Mouse (Mus musculus): ENCODE measurements around the gene 2810021J22Rik.
"Not testable (repeated sequence)": the region's sequence is repeated elsewhere in the genome, so short reads cannot be mapped to it uniquely, and the experiment has no call there.

Gene 2810021J22Rik

DNA sequence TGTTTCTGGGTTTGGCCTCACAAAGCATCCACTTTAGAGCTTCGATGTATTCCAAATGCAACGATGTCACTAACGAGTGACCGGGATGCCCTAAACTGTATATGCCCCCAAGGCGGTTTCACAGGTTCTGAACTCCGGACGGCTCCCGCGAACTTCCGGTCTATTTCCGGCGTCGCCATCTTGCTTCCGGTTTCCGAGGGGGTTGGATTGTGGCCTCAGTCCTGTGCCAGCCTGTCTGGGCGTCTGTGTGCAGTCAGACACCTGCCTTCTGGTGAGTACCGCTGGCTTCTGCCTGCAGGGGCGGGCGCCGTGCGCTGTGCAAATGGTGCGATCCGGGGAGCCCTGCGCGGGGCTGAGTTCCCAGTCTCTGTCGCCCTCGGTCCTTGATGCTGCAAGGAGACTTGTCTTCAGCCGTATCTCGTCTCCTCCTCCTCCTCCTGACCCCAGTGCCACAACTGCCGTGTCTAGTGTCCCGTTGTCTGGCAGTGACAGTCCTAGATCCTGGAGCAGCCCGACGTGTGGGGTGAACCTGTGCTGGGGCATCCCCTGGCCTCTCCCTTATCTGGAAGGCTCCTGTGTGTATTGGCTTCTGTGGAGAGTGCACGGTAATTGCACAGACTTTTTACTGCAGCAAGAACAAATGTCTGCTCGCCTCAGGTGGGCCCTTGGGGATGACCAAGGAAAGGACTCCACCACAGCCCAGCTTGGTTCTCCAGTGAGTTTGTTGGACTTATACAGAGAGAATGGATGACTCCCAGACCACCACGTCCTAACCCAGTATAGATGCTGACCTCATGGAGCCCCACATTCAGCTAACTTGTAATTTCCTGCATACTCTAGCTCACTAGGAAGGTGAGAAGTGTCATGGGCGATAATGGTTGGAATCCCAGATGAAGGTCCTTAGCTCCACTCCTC lies at the start of gene 2810021J22Rik:
Gene 2810021J22Rik, plus strand, starts transcription at position 178 of the 915 bp plus-strand sequence.
- DNase-seq: peak; percentile 70

DNA sequence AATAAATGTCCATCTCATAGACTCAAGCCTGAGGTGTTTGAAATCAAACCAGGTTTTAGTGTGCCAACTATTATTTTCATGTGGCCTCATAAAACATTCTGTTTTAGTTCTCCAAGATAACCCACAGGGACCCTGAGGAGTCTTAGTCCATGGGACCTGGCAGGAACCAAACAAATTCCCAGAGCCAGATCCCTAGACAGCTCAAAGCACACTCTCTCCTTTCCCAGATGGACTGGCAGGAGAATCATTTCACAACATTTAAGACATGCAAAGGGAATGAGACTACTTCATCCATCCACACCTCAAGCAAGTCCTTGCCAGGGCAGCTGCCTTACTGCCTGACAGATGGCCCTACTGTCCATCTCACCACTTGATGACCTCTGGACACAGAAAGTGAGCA lies 38.1 kb upstream of the 2810021J22Rik start, which contains the start of gene Olfr312:
Gene Olfr312, plus strand, starts transcription at position 301 of the 400 bp plus-strand sequence.
- DNase-seq: not testable (repeated sequence)

DNA sequence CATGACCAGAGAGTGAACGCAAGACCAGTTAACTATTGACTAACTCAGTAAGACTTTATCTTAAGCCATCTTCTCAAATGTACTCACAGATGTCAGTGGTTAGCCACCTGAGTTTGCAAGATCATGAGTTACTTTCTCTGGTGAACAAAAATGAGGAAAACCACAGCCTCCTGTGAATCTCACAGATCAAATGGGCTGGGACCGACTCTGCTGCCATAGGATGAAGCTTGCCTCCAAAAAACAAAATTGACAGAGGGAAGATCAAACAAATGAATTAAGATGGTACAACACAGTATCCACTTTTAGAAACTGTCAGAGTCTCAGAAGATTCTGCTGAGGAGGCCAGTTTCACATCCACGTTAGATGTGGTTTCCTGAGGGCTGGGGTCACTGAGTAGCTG lies 37.3 kb upstream of the 2810021J22Rik start:
- DNase-seq: no peak

DNA sequence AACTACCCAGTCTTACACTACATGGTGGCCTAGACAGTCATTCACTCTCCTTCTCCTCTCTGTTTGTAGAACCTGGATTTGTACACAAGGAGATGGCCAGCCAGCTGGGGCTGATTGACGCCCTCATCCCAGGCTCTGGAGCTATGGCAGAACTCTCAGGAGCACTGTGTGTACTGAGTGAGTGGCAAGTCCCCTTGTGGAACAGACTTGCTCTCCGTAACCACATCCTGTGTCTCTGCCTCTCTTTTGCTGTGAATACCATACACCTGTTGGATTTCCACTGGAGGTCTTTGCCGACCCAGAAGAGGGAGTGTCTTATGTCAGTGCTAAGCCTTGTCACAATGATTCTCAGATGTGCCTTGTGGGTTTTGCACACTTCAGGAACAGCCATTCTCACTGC lies 34.5 kb upstream of the 2810021J22Rik start:
- not testable (repeated sequence) for DNase-seq

DNA sequence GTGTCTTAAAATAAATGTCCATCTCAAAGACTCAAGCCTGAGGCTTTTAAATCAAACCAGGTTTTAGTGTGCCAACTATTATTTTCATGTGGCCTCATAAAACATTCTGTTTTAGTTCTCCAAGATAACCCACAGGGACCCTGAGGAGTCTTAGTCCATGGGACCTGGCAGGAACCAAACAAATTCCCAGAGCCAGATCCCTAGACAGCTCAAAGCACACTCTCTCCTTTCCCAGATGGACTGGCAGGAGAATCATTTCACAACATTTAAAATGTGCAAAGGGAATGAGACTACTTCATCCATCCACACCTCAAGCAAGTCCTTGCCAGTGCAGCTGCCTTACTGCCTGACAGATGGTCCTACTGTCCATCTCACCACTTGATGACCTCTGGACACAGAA lies 28.1 kb upstream of the 2810021J22Rik start, which contains the start of gene Olfr311:
Gene Olfr311, plus strand, starts transcription at position 301 of the 400 bp plus-strand sequence.
- not testable (repeated sequence) for DNase-seq

DNA sequence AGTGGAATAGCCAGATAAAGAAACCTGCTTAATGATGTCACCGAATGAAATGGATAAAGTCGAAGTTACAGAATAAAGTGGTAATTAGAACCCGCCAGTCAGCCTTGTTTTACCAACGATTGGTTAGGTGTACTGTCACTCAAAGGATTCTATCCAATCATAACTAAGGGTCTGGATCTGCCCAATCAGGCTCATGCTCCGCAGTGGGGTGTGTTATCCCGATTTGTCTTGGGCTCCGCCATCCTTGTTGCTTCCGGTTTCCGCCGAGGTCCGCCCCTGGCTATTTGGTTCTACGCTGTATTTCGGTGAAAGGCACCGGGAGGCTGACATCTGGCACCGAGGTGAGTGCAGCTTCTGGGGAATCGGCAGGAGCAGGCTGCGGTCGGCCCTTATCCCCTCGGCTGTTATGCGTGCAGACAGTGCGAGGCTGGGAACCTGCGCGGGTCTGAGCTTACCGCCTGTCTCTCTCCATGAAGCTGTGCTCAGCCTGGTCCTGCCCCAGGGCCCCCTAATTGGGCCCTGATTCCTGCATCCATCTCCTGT lies 20.0 kb upstream of the 2810021J22Rik start, which contains the start of gene Gm12258:
Gene Gm12258, plus strand, starts transcription at position 240 of the 543 bp plus-strand sequence.
- peak; percentile 84 for DNase-seq

DNA sequence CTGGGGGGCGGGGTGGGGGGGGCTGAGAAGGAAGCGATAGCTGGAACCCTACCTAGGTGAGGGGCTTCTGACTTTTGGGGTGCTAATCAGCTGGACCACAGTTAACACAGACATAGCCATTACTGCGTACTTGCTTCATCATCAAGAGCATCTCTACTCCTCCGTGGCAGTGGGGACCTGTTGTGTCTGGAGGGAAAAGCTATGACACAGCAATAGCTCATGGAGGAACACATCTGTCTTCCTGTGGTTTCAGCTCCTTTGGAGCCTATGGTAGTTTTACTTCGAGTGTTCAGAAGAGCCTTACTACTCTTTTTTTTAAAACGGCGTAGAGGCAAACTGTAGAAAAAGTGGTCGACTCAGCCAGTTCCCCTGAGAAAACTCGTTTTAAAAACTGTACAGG lies 19.4 kb upstream of the 2810021J22Rik start:
- DNase-seq: no peak

DNA sequence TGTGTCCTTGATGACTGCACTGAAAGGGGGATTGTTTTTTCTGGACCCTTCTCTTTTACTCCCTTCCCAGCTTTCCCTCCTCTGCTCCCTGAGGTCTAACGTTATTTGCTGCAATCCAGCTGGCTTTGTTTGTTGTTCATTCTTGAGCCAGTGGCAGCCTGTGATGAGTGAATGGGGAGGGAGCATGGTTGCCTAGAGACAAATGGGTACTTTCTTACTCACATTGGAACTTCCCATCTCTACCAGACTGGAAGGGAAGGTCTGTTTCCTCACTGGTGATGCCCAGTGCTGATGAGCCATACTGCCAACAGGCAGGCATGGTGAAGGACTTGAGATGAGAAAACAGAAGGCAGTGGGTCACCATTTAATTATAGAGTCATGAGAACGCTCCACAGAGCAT lies 17.3 kb upstream of the 2810021J22Rik start:
- no peak for DNase-seq

DNA sequence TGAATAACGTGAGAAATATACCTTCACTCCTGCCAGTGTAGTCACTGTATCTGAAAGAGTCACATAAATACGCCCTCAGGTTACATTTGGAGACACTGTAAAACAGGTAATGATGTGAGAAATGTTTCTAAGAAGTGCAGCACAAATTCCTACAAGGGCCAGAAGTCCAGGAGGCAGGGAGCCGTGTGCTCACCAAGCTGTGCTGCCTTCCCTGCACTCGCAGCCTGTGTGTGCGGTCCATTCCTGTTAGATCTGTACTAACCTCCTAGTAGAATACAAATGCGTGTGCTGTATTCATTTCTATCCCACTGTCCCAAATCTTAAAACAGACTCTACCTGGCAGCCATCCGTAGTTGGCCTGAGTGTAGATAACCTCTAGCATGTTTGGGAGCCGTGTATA lies 6.3 kb upstream of the 2810021J22Rik start:
- DNase-seq: no peak

DNA sequence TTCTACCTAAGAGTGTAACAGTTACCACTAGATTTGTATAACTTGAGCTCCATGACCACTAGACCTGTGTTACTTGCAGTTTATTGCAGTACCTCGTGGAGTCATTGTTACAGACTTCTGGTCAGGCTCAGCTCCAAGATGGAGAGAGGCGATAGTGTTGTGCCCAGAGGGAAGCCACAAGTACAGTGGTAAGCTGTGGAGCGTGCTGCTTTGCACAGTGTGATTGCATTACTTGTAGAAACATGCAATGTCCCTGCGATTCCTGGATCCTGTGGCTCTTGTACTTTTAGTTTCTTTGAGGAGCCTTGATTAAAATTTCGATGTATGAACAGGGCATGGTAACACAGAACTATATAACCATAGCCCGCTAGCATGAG lies 926 bp downstream of the 2810021J22Rik start:
- DNase-seq: no peak

DNA sequence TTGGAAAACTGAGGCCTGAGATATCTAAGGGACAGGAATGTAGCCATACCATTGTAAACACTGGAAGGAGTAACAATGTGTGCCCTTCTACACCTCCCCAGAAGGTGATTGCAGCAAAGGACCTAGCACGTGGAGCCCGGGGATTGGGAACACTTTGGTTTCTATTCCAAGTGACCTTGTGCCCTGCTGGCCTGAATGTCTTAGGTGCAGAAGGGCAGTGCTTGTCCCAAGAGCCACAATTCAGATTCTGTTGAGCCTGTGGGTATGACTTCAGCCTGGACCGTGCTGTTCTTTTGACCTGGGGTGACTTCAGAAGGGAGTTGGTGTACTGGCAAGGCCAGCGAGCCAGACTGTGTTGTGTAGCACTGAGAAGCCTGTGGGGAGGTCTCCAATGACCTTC lies 3.9 kb downstream of the 2810021J22Rik start:
- DNase-seq: no peak

DNA sequence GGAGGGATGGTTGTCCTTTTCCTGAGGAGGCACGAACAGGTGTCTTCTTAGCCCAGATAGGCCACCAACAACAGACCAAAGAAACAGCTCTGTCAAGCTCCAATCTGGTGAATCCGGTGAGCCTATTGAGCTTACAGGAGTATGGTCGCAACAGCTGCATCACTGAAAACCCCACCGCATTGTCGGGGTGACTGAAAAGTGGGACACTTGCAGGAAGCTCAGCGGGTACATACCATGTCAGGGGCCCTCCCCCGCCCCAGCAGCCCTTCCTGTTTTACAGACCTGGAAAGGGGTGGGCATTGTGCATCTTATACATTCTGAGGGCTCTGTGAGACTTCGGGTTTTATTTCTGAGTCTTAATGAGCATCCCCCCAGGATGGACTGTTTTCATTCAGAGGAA lies 16.7 kb downstream of the 2810021J22Rik start:
- DNase-seq: no peak

DNA sequence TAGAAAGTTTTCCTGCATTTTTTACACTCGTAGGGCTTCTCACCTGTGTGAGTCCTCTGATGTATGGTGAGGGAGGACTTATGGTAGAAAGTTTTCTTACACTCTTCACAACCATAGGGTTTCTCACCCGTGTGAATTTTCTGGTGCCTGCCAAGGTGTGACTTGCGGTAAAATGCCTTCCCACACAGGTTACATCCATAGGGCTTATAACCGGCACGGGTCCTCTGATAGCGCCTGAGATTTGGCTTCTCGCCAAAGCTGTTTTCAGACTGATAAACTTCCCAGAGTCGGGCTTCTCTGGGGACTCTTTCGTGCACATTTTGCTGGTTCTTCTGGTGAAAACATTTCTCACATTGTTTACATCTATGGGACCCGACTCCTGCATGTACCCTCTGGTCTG lies 23.5 kb downstream of the 2810021J22Rik start:
- DNase-seq: no peak

DNA sequence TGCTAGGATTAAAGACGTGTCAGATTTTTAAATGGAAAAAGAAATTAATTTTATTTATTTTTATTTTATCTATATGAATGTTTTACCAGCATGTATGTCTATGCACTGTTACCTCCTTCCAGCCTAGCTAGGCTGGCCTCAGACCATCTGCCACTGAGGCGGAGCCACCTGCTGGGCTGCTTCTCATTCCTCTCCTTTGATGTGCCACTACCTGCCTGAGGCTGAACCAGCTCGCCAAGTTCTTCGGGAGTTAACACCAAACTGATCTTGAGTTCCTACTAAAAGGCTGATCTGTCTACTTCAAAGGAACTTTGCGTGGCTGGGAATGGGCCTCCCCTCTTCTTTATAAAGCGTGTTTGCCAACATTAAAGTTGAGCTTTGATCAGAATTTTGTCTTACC lies 27.4 kb downstream of the 2810021J22Rik start:
- no peak for DNase-seq

DNA sequence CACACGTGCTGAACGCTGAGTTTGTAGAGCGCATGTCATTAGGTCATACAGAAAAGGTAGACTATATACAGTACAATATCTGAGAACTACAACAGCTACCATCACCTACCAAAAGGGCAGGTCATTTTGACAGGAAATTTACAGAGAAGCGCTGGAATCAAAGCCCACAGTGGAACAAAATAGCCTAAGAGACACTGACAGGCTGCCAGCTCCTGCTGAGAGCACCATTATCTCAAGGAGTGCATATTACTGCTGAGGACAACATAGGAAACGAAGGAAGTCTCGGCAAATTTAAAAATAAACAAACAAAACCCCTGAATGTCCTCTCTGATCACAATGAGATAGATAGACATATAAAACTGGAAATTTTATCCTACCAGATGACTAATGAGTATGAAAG lies 30.5 kb downstream of the 2810021J22Rik start:
- DNase-seq: no peak

DNA sequence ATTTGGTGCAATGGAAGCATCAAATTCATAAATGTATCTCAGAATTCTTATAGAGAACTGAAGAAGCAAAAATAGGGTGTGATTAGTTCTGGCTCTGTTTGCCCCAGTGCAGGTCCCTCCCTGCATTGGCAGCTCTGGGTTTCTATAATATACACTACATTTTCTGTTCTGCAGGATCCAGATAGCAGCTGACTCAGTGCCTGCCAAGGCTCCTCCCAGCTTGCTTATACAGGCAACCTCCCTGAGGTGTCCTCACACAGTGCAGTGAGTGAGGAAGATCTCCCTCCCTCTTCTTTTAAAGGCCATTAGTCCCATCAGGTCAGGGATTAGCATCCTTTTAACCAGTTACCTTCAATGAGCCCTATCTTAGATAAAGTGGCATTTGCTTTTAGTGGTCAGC lies 34.1 kb downstream of the 2810021J22Rik start:
- DNase-seq: no peak

DNA sequence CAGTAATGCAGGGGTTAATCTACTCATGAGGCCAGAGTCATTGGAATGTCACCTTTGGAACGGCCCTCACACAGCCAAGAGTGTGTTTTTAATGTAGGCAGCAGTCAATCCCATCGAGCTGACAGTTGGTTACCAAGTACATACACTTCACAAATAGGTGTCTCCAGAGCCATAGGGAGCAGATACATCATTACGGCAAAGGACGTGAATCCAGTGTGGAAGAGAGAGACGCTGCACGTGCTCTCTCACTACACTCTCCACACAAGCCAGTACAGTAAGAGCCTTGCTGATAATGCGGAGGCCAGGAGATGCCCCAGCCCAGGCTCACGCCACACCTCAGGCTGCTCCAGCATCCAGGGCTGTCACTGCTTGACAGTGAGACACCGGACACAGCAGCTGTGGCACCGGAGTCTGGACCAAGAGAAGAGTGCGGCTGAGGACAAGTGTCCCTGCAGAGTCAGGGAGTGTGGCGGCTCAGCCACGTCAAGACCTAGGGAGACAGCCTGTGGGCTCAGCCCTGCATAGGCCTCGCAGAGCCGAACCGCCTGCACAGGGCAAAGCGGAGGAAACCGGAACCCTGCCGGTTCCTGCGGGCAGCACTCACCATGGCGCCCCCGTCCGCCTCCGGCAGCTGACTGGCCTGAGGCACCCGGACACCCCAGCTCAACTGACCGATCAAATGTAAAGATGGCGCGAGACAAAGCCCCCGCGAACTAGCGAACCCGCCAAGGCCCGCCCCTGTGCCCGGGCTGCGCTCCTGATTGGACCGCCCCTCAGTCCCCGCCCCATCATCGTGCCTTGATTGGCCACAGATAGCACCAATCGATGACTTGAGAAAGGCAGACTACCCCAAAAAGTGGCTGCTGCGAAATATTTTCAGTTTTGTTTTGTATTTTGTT lies 36.7 kb downstream of the 2810021J22Rik start, which contains the start of gene Zfp39:
Gene Zfp39, minus strand, starts transcription at position 715 of the 899 bp plus-strand sequence.
- peak; percentile 96 for DNase-seq

DNA sequence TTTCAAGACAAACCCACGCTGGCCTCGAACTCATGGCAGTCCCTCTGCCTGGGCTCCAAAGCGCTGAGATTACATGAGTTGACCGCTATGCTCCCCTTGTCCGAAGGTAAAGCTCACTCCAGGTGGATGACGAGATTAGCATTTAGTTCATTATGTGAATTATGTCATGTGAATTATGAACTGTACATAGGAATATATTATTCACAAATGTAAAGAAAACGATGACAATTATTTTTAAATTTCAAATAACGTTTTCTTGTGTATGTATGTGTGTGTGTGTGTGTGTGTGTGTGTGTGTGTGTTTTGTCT lies 37.3 kb downstream of the 2810021J22Rik start:
- DNase-seq: no peak

DNA sequence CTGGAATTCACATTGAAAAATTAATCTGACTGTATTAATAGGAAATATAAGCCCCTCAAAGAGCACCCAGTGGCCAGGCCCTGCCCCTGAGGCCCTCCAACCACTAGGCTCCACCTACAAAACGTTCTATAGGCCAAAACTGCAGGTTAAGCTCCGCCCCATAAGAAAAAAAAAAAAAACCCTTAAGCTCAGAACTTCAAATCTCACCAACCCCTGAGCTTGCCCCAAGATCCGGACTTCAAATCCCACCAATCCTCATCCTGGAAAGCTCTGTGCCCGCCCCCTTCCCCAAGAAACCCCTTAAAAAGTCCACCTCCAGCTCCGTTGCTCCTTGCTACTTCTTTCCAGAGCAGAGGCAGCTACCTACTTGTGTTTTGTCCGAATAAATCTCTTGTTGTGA lies 37.8 kb downstream of the 2810021J22Rik start:
- no peak for DNase-seq

DNA sequence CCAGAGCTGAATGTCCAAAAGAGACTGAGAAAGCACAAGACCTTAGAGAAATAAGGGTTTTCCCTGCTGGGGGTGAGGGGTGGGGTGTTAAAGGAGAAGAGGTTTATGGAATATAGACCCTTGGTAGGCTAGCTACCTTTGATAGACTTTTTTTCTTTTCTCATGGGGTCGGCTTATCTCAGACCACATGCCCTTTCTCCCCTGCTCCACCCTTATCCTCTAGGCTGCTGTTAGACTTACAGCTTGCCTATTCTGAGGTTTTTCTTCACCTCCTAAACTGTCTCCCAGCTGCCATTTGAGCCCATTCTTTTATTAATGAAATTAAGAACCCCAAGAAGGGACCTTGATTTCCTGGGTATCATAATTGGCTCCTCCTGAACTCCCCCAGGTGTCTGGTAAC lies 46.8 kb downstream of the 2810021J22Rik start:
- DNase-seq: no peak

DNA sequence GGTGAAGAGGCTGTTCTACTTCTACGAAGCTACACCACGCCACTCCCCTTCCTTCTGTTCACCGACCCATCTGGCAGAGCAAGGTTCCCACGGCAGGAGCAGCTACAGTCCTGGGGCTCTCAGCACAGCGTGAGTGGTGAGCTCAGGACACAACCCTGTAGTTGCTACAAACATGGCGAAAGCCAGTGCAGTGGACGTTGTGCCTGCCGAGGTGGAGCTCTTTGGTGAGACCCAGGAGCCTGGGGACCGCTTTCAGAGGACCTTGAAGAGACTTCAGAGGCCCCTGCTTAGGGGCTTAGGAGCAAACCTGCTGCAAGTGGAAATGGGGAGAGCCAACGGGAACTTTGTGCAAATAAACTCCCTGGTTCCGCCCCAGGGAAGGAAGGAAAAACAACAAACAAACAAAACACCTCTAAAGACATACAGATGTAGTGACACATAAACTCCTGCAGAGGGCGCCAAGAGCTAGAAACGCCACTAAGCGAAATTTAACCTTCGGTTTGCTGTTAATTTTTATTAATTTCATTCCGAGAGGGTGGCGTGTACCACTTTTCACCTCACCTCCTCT lies 47.5 kb downstream of the 2810021J22Rik start:
- DNase-seq: no peak

DNA sequence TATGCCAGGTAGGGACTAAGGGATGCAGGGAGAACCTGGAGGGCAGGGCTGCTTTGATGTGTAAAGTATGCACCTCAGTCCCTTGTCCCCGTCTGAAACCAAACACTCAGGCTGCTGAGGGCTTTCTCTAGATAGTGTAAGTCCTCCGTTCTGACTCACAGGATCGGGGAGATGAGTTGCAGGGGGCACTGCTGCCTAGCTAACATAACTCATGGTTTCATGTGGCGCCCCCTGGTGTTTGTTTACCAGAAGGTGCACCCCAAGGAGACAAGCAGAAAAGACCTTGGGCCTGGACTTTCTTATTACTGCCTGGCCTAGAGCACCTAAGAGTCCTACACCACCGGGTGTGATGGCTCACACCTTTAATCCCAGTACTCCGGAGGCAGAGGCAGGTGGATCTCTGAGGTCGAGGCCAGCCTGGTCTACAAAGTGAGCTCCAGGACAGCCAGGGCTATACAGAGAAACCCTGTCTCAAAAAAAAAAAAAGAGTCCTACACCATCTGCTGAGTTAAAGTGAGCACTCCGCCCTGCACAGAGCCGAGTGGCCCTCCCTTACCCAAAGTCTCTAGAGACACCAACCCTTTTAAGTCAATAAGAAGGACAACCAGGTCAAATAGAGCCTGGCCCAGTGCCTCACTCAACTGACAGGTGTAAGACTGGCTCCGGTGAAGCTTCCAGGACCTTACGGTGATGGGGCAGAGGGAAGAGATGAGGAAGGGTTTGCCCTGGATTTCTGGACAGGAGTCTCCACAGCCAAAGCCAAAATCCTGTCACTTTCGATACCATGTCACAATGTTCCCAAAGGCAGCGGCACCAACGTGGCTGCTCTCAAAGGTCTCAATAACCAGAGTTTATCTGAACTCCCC lies 50.1 kb downstream of the 2810021J22Rik start:
- no peak for DNase-seq

Data from cerebellum, adult 11 months (tissue).